Mouse (Mus musculus): Measurements from ENCODE around the gene Pirb.

The Pirb gene

DNA sequence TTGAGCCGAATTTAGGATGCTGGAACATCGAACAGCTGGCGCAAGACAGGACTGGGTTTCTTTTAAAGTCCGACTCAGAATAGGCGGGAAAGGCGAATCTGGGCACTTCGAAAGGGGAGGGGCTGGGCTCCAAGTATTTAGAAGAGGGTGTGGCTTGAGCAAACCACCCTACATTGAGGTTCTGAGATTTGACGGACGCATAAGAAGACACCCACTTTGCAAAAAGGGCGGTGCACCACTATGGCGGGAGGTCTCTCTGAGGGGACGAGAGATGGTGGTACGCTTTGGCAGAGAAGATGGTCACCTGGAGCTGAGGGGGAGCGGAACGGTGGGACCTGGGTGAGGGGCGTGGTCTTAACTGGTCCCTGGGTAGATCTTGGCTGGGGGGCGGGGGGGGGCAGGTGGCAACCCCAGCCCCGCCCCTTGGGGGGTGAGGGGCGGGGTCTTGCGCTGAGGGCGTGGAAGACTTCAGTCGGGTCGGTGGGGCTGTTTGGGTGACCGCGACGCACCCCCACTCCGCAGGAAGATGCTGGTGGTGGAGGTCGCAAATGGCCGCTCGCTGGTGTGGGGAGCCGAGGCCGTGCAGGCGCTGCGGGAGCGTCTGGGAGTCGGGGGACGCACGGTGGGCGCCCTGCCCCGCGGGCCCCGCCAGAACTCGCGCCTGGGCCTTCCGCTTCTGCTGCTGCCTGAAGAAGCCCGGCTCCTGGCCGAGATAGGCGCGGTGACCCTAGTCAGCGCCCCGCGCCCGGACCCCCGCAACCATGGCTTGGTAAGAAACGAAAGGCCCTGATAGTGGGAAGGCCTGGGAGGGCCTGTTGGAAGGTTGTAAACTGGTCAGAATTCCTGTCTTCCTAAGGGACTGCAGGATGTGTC, 25.9 kb downstream of the Pirb start:
- Histone ChIP-seq H3K27me3 (ENCODE audit: insufficient read depth, low read length) (peaks cover 13% of the 10 kb centered on the region), H3K9me3 (ENCODE audit: low read length) (no peaks in the 10 kb centered on the region), H3K4me3 (replicated peaks; ENCODE audit: low read length) (peak overlapping the region; percentile 92), H3K36me3 (ENCODE audit: insufficient read depth, low read length) (peaks cover 56% of the 10 kb centered on the region), H3K4me1 (replicated peaks; ENCODE audit: low read depth, low read length) (peaks cover 27% of the 10 kb centered on the region)
- TF ChIP-seq CTCF (conservative IDR thresholded peaks at IDR 0.05; ENCODE audit: low read length), result no peak

DNA sequence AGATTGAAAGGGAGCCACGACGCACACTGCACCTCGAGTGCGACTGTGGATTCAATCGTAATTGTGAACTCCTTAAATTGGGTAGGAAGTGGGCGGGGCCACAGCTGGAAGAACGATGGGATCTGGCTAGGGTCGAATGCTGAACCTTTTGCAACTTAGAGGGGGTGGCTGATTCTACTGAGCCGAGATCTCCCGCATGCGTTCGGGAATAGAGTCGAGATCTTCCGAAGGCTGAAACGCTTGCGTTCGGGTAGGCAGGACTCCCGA, 26.4 kb downstream of the Pirb start:
- Histone ChIP-seq H3K36me3 (ENCODE audit: insufficient read depth, low read length) (peaks cover 51% of the 10 kb centered on the region), H3K9me3 (ENCODE audit: low read length) (no peaks in the 10 kb centered on the region), H3K27me3 (ENCODE audit: insufficient read depth, low read length) (peaks cover 13% of the 10 kb centered on the region), H3K4me3 (replicated peaks; ENCODE audit: low read length) (peak overlapping the region; percentile 92), H3K4me1 (replicated peaks; ENCODE audit: low read depth, low read length) (peaks cover 27% of the 10 kb centered on the region)
- TF ChIP-seq CTCF (conservative IDR thresholded peaks at IDR 0.05; ENCODE audit: low read length), result no peak
- no peak for TF ChIP-seq NANOG (IDR thresholded peaks at IDR 0.05; ENCODE audit: borderline replicate concordance, low read length)
- no peak for TF ChIP-seq POU5F1 (IDR thresholded peaks at IDR 0.05; ENCODE audit: borderline replicate concordance, low read length)

DNA sequence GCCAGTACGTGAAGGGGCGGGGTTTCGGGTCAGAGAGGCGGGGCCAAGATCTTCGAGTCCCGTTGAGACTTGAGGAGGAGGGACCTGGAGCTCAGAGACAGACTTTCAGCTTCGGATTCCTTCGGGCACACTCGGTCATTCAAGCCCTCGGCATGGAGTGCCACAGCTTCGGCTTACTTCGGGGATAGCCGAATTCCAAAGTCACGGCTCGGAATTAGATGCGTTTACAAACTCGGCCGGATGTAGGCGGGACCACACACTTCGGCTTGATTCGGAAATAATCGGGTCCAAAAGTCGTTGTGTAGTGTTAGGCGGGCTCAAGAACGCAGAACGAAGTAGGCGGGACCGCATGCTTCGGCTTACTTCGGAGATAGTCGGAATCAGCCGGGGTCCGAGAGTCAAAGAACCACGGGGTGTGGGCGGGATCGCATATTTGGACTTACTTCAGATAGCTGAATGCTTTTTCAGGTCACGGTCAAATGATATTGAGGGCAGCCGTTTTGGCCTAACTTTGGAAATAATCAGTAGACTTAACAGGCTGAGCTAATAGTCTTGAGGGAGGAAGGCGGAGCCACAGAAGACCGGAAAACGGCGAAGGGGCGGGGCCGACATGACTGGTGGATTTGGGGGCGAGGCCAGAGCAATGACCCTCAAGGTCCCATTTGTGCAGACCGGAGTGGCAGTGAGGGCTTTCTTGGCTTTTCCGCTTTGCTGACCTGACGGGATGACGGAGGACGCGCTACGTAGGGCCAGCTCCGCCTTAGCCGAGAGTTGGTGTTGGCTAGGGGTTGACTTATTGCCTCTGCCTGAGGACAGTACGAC, 27.0 kb downstream of the Pirb start, which contains the start of gene Mboat7:
Mboat7 (minus strand) TSS at position 537 of the 822 bp plus-strand sequence.
- Histone ChIP-seq H3K36me3 (ENCODE audit: insufficient read depth, low read length) (peaks cover 50% of the 10 kb centered on the region), H3K4me1 (replicated peaks; ENCODE audit: low read depth, low read length) (peaks cover 27% of the 10 kb centered on the region), H3K27me3 (ENCODE audit: insufficient read depth, low read length) (peaks cover 13% of the 10 kb centered on the region), H3K4me3 (replicated peaks; ENCODE audit: low read length) (peak within 1 kb of the TSS; percentile 92), H3K9me3 (ENCODE audit: low read length) (no peaks in the 10 kb centered on the region)
- TF ChIP-seq POU5F1 (IDR thresholded peaks at IDR 0.05; ENCODE audit: borderline replicate concordance, low read length) (no peak), NANOG (IDR thresholded peaks at IDR 0.05; ENCODE audit: borderline replicate concordance, low read length) (no peak), CTCF (conservative IDR thresholded peaks at IDR 0.05; ENCODE audit: low read length) (no peak)

DNA sequence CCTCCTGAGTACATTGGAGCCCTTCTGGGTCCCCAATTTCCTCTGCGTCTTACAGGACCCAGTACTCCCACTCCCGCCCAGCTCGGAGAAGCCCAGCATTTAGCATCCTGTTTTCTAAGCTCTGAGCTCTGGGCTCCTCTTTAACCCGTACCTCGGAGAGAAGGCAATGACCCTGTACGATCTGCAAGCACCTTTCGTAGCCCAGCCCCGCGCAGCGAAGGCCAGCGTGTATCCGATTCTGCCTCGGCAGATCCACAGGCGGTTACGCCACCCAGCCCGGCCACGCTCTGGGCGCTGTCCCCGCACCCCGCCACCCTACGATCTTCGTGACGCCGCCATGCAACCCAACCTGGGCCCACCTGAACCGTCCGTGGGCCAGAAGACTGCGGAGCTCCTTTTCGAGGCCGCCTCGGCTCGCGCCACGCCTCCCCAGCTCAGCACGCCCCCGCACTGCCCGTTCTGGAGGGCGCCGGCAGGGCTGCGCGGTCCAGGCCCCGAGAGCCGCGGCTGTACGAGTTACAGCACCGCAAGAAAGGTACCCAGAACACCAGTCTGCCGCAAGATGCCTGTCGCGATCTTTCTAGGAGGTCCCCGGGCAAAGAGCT, 27.7 kb downstream of the Pirb start, which contains the start of gene Tsen34:
Tsen34 (plus strand) TSS at position 482 of the 605 bp plus-strand sequence.
- H3K27me3 ChIP-seq (ENCODE audit: insufficient read depth, low read length), result peaks cover 13% of the 10 kb centered on the region
- TF ChIP-seq POU5F1 (IDR thresholded peaks at IDR 0.05; ENCODE audit: borderline replicate concordance, low read length) (no peak), NANOG (IDR thresholded peaks at IDR 0.05; ENCODE audit: borderline replicate concordance, low read length) (no peak), CTCF (conservative IDR thresholded peaks at IDR 0.05; ENCODE audit: low read length) (no peak)
- peaks cover 48% of the 10 kb centered on the region for H3K36me3 ChIP-seq (ENCODE audit: insufficient read depth, low read length)
- H3K4me3 ChIP-seq (replicated peaks; ENCODE audit: low read length), result peak within 1 kb of the TSS; percentile 92
- no peaks in the 10 kb centered on the region for H3K9me3 ChIP-seq (ENCODE audit: low read length)
- H3K4me1 ChIP-seq (replicated peaks; ENCODE audit: low read depth, low read length), result peaks cover 27% of the 10 kb centered on the region

DNA sequence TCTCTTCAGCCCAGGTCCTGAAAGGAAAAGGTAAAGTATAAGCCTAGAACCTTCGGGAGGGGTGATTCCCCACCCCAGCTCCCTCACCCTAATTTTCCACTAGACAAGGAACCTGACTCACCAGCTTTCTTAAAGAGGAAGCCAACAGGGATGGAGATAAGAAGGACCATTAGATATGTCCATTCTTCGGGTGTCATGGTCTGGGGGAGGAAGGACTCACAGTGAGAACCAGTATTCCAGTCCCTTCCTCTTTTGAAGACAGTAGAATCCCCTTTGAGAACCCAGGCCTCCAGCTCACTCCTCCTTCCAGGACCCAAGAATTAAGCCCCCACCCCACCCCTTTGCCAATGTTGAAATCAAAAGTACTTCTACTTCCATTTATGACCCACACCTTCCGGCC, 28.3 kb downstream of the Pirb start:
- H3K4me1 ChIP-seq (replicated peaks; ENCODE audit: low read depth, low read length), result peaks cover 27% of the 10 kb centered on the region
- TF ChIP-seq CTCF (conservative IDR thresholded peaks at IDR 0.05; ENCODE audit: low read length), result no peak
- TF ChIP-seq NANOG (IDR thresholded peaks at IDR 0.05; ENCODE audit: borderline replicate concordance, low read length), result no peak
- TF ChIP-seq POU5F1 (IDR thresholded peaks at IDR 0.05; ENCODE audit: borderline replicate concordance, low read length), result no peak
- peaks cover 13% of the 10 kb centered on the region for H3K27me3 ChIP-seq (ENCODE audit: insufficient read depth, low read length)

DNA sequence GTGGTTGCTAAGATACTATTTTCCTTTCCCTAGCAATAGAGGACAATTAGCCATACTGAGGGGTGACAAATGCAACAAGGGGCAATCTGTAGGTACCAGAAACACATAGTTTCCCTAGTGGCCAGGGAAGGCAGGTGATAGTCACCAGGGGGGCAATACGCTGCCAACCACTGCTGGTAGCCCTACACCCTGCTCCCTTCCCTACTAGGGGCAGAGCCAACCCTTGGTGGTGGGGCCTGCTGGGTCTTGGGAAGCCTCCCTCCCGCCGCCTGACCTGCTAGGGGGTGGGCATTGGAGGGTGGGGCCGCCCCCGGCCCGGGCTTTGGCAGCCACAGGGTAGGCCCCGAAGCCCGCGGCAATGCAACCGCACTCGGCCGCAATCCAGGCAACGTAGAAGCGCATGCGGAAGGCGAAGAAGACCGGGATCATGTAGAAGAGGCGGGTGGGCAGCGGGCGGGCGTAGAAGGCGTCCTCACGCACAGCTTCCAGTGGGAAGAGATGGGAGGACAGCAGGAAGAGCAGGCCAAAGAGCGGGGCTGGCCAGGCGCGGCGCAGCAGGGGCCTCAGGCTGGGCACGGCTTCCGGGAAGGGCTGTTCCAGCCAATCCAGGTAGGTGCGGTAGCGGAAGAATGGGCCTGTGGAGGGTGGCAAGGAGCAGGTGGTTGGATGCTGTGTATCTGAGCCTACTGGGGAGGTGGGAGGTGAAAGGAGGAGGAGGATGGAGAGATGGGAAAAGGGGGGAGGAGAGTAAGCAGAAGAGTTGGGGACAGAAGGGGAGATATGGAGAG, 34.6 kb downstream of the Pirb start:
- Histone ChIP-seq H3K27me3 (ENCODE audit: insufficient read depth, low read length) (no peaks in the 10 kb centered on the region), H3K36me3 (ENCODE audit: insufficient read depth, low read length) (peaks cover 59% of the 10 kb centered on the region), H3K4me1 (replicated peaks; ENCODE audit: low read depth, low read length) (peaks cover 22% of the 10 kb centered on the region), H3K4me3 (replicated peaks; ENCODE audit: low read length) (peak overlapping the region; percentile 77), H3K9me3 (ENCODE audit: low read length) (no peaks in the 10 kb centered on the region)
- no peak for TF ChIP-seq POU5F1 (IDR thresholded peaks at IDR 0.05; ENCODE audit: borderline replicate concordance, low read length)
- no peak for TF ChIP-seq CTCF (conservative IDR thresholded peaks at IDR 0.05; ENCODE audit: low read length)
- no peak for TF ChIP-seq NANOG (IDR thresholded peaks at IDR 0.05; ENCODE audit: borderline replicate concordance, low read length)

More for the DNA sequence above, 28.3 kb downstream of the Pirb start:
- peak overlapping the region; percentile 92 for H3K4me3 ChIP-seq (replicated peaks; ENCODE audit: low read length)
- H3K36me3 ChIP-seq (ENCODE audit: insufficient read depth, low read length), result peaks cover 47% of the 10 kb centered on the region
- no peaks in the 10 kb centered on the region for H3K9me3 ChIP-seq (ENCODE audit: low read length)

DNA sequence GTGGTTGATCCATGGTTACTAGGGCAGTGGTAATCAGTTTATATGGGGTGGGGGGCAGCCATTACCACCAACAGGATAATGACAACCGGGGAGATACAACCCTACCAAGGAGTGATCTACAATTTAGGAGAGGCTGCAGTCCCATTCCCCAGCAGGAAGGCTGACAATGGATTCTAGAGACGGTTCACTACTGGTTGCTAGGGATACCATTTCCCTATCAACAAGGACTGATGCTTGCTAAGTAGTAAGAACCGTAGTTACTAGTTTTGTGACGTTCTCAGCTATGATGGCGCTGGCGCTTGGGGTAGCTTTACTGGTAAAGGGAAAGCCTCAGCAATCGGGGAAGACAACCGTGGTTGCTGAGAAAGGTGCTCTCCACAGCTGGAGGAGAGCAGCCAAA, 35.5 kb downstream of the Pirb start:
- Histone ChIP-seq H3K36me3 (ENCODE audit: insufficient read depth, low read length) (peaks cover 56% of the 10 kb centered on the region), H3K4me1 (replicated peaks; ENCODE audit: low read depth, low read length) (peaks cover 22% of the 10 kb centered on the region), H3K9me3 (ENCODE audit: low read length) (no peaks in the 10 kb centered on the region), H3K27me3 (ENCODE audit: insufficient read depth, low read length) (no peaks in the 10 kb centered on the region), H3K4me3 (replicated peaks; ENCODE audit: low read length) (no peak overlapping the region)
- TF ChIP-seq POU5F1 (IDR thresholded peaks at IDR 0.05; ENCODE audit: borderline replicate concordance, low read length), result no peak
- TF ChIP-seq NANOG (IDR thresholded peaks at IDR 0.05; ENCODE audit: borderline replicate concordance, low read length), result no peak

Data from E14TG2a.4 (cell line).